Mouse (Mus musculus) cerebellum, adult (tissue): ENCODE results near the gene Ksr2.

ENCODE experiments used
- ATAC-seq: cut with Nextera tagmentation; 2 replicates; pipeline ENCODE4 v1.9.2; 2017; ENCODE audit warnings: mild to moderate bottlenecking, moderate library complexity, mixed read lengths; ENCODE audit not compliant: insufficient number of reproducible peaks, low FRiP score, low TSS enrichment

Gene Ksr2

GRCm38 (mm10) chr5:117469572-117469971, 55.8 kb downstream of the Ksr2 start:
- ATAC-seq: no peak

GRCm38 (mm10) chr5:117481162-117481561, 67.4 kb downstream of the Ksr2 start:
- ATAC-seq: no peak

GRCm38 (mm10) chr5:117481586-117481985, 67.8 kb downstream of the Ksr2 start:
- ATAC-seq: no peak

GRCm38 (mm10) chr5:117482013-117482412, 68.2 kb downstream of the Ksr2 start:
- ATAC-seq: no peak

- no peak for ATAC-seq
Measured at GRCm38 (mm10) chr5:117485411-117485810, 71.6 kb downstream of the Ksr2 start.

- ATAC-seq: no peak
Measured at GRCm38 (mm10) chr5:117486092-117486491, 72.3 kb downstream of the Ksr2 start.

- no peak for ATAC-seq
Measured at GRCm38 (mm10) chr5:117488155-117488554, 74.4 kb downstream of the Ksr2 start.

- no peak for ATAC-seq
Measured at GRCm38 (mm10) chr5:117488670-117489325, 75.0 kb downstream of the Ksr2 start.

- ATAC-seq: no peak
Measured at GRCm38 (mm10) chr5:117492933-117493863, 79.4 kb downstream of the Ksr2 start.

GRCm38 (mm10) chr5:117493947-117494346, 80.1 kb downstream of the Ksr2 start:
- peak; percentile 57; the same call in 1 of the 2 replicates for ATAC-seq

GRCm38 (mm10) chr5:117497084-117497483, 83.3 kb downstream of the Ksr2 start:
- no peak for ATAC-seq

- ATAC-seq: no peak
Measured at GRCm38 (mm10) chr5:117502611-117503010, 88.8 kb downstream of the Ksr2 start.

GRCm38 (mm10) chr5:117504431-117504830, 90.6 kb downstream of the Ksr2 start:
- no peak for ATAC-seq

- ATAC-seq: peak; percentile 41; the same call in 1 of the 2 replicates
Measured at GRCm38 (mm10) chr5:117505204-117505603, 91.4 kb downstream of the Ksr2 start.

GRCm38 (mm10) chr5:117505769-117506168, 92.0 kb downstream of the Ksr2 start:
- ATAC-seq: no peak

- ATAC-seq: 0 out of 2 replicates have a peak, but pooled peaks have one; percentile 5
Measured at GRCm38 (mm10) chr5:117506406-117506805, 92.6 kb downstream of the Ksr2 start.

- ATAC-seq: no peak
Measured at GRCm38 (mm10) chr5:117509511-117510375, 95.9 kb downstream of the Ksr2 start.

GRCm38 (mm10) chr5:117510864-117511263, 97.1 kb downstream of the Ksr2 start:
- ATAC-seq: no peak

GRCm38 (mm10) chr5:117515396-117515795, 101.6 kb downstream of the Ksr2 start:
- no peak for ATAC-seq

GRCm38 (mm10) chr5:117515861-117516260, 102.1 kb downstream of the Ksr2 start:
- no peak for ATAC-seq
